8 mouse cellular contexts compared by ENCODE assay signal in genomic region chr2:156145486-156146130, GRCm38 (mm10). TPM values are rescaled to one million over a fixed set of nuclear protein-coding genes. Genes with fewer than 3 reads are reported as not detected.
DNase-seq lines count a peak whose midpoint lies in the region; ATAC-seq and TF ChIP-seq lines count a peak whose summit lies in the region.

No protein-coding gene starts in this region.

- H3K27ac ChIP-seq in heart, adult 2 months, result no peak overlapping the region
- no peak overlapping the region for H3K27ac ChIP-seq in stomach, embryonic 14.5 days (ENCODE audit: low read length)
- no peak overlapping the region for H3K27ac ChIP-seq in stomach, postnatal 0 days (replicated peaks)
- no peak overlapping the region for H3K27ac ChIP-seq in limb, embryonic 15.5 days

- no peaks in the 10 kb centered on the region for H3K27me3 ChIP-seq in heart, adult 2 months (ENCODE audit: control insufficient read depth, insufficient read depth, low read length)
- H3K27me3 ChIP-seq in stomach, embryonic 14.5 days (ENCODE audit: control insufficient read depth, insufficient read depth, low read length), result no peaks in the 10 kb centered on the region
- no peaks in the 10 kb centered on the region for H3K27me3 ChIP-seq in stomach, postnatal 0 days (ENCODE audit: control insufficient read depth, insufficient read depth, low read length)
- H3K27me3 ChIP-seq in limb, embryonic 15.5 days, result no peaks in the 10 kb centered on the region

- intact Hi-C loops in heart, adult 2 months (cut with DNase I), result loop anchor here (2.0 to 10.0 kb wide), 2 partner anchors 15 to 141 kb away; partner anchors contain the start of genes 6430550D23Rik and Ergic3

- no peaks in the 10 kb centered on the region for H3K79me2 ChIP-seq in heart, adult 2 months (replicated peaks; ENCODE audit: control insufficient read depth, insufficient read depth, low read length)

- no peak for TF ChIP-seq CTCF in heart, adult 2 months (IDR thresholded peaks at IDR 0.05)
- no peak for TF ChIP-seq CTCF in stomach, postnatal 0 days (IDR thresholded peaks at IDR 0.05; ENCODE audit: low read depth)

- TF ChIP-seq POLR2A in heart, adult 2 months (IDR thresholded peaks at IDR 0.05; ENCODE audit: insufficient read depth, low read depth, low read length), result 0 out of 2 replicates have a peak, but pooled peaks have one; percentile 25

- H3K9me3 ChIP-seq in stomach, embryonic 14.5 days (ENCODE audit: control insufficient read depth, low read depth, low read length), result no peaks in the 10 kb centered on the region
- no peaks in the 10 kb centered on the region for H3K9me3 ChIP-seq in stomach, postnatal 0 days (ENCODE audit: control insufficient read depth, low read length)
- H3K9me3 ChIP-seq in limb, embryonic 15.5 days, result no peaks in the 10 kb centered on the region

- H3K4me3 ChIP-seq in heart, adult 2 months, result no peak overlapping the region
- peak overlapping the region; percentile 64; the same call in 1 of the 2 replicates for H3K4me3 ChIP-seq in stomach, embryonic 14.5 days (ENCODE audit: low read depth, low read length)
- no peak overlapping the region for H3K4me3 ChIP-seq in stomach, postnatal 0 days (ENCODE audit: low read depth, low read length)
- no peak overlapping the region for H3K4me3 ChIP-seq in limb, embryonic 15.5 days

- ATAC-seq in stomach, embryonic 14.5 days (ENCODE audit: insufficient number of reproducible peaks, insufficient read depth, low FRiP score, low read depth), result no peak
- ATAC-seq in stomach, postnatal 0 days (ENCODE audit: low FRiP score, low TSS enrichment), result no peak
- no peak for ATAC-seq in limb, embryonic 15.5 days (ENCODE audit: insufficient number of reproducible peaks, low FRiP score, low TSS enrichment, low read depth)
- no peak for ATAC-seq in frontal cortex, adult (ENCODE audit: low TSS enrichment)

- TF ChIP-seq EP300 in heart, adult 2 months (IDR thresholded peaks at IDR 0.05; ENCODE audit: insufficient read depth, low read depth, low read length), result no peak
- TF ChIP-seq EP300 in stomach, postnatal 0 days (optimal IDR thresholded peaks at IDR 0.05), result no peak

- DNase-seq in heart, adult 2 months, result no peak
- no peak for DNase-seq in heart, adult 8-10 months (ENCODE audit: low spot score)
- DNase-seq in stomach, postnatal 0 days (ENCODE audit: low spot score), result no peak
- no peak for DNase-seq in embryo, embryonic 10 days (ENCODE audit: low spot score)
- DNase-seq in yolk sac, embryonic 10.5 days (ENCODE audit: low spot score), result no peak

- H3K9ac ChIP-seq in heart, adult 2 months (ENCODE audit: low read depth, low read length), result no peak overlapping the region
- H3K9ac ChIP-seq in stomach, embryonic 14.5 days (replicated peaks; ENCODE audit: low read depth, low read length), result no peak overlapping the region
- no peak overlapping the region for H3K9ac ChIP-seq in stomach, postnatal 0 days (ENCODE audit: low read length)
- no peak overlapping the region for H3K9ac ChIP-seq in limb, embryonic 15.5 days

- peaks cover 3% of the 10 kb centered on the region for H3K4me1 ChIP-seq in heart, adult 2 months (ENCODE audit: control insufficient read depth, insufficient read depth, low read length)
- peaks cover 5% of the 10 kb centered on the region; the same call in 1 of the 2 replicates for H3K4me1 ChIP-seq in stomach, embryonic 14.5 days (ENCODE audit: control insufficient read depth, insufficient read depth, low read length)
- H3K4me1 ChIP-seq in stomach, postnatal 0 days (replicated peaks; ENCODE audit: control insufficient read depth, insufficient read depth), result peaks cover 3% of the 10 kb centered on the region; the same call in 1 of the 2 replicates
- H3K4me1 ChIP-seq in limb, embryonic 15.5 days, result peaks cover 10% of the 10 kb centered on the region

- WGBS in heart, adult 2 months, result 51% methylated on average over 11 of the region's 11 CpGs
- WGBS in stomach, embryonic 14.5 days, result 56% methylated on average over 11 of the region's 11 CpGs
- 62% methylated on average over 11 of the region's 11 CpGs for WGBS in stomach, postnatal 0 days
- WGBS in limb, embryonic 15.5 days, result 45% methylated on average over 11 of the region's 11 CpGs

- peak overlapping the region; percentile 56 for H3K4me2 ChIP-seq in stomach, embryonic 14.5 days (replicated peaks; ENCODE audit: low read depth, low read length)
- no peak overlapping the region; the same call in 1 of the 2 replicates for H3K4me2 ChIP-seq in stomach, postnatal 0 days (replicated peaks; ENCODE audit: low read depth)
- 0 out of 2 replicates have a peak overlapping the region, but pooled peaks have one; percentile 71 for H3K4me2 ChIP-seq in limb, embryonic 15.5 days

- peaks cover 28% of the 10 kb centered on the region for H3K36me3 ChIP-seq in heart, adult 2 months (ENCODE audit: control insufficient read depth, insufficient read depth, low read length)
- H3K36me3 ChIP-seq in stomach, embryonic 14.5 days (ENCODE audit: control insufficient read depth, insufficient read depth, low read length), result peaks cover 40% of the 10 kb centered on the region
- peaks cover 18% of the 10 kb centered on the region for H3K36me3 ChIP-seq in stomach, postnatal 0 days (ENCODE audit: control insufficient read depth, insufficient read depth, low read length)
- peaks cover 45% of the 10 kb centered on the region for H3K36me3 ChIP-seq in limb, embryonic 15.5 days

RNA-seq across cellular contexts. Expression of gene Nfs1, which starts 1.6 kb away (rescaled TPM):
- 10 to 100 TPM; 81.4 to 96.6 TPM for total RNA-seq in heart, adult 2 months (2021)
- polyA plus RNA-seq in heart, adult 2 months (2012; rRNA removed), result 83.7 and 116 TPM in 2 replicates
- total RNA-seq in heart, adult 8-10 months (2022), result 100 to 1,000 TPM; 104 to 115 (median 107) TPM
- polyA plus RNA-seq in stomach, embryonic 14.5 days (2014; fragmentation: Nextera tagmentation; extraction: Ambion mirVana), result 41.5 and 44.6 TPM in 2 replicates
- polyA plus RNA-seq in stomach, postnatal 0 days (2015; fragmentation: Nextera tagmentation; extraction: Ambion mirVana), result 40.3 and 43.5 TPM in 2 replicates
- 39.3 and 43.6 TPM in 2 replicates for polyA plus RNA-seq in limb, embryonic 15.5 days (2015; fragmentation: Nextera tagmentation; extraction: Ambion mirVana)

RNA-seq across cellular contexts. Expression of gene Romo1, which starts 1.8 kb away (rescaled TPM):
- total RNA-seq in heart, adult 2 months (2021), result 100 to 1,000 TPM; 321 to 367 TPM
- polyA plus RNA-seq in heart, adult 2 months (2012; rRNA removed), result 244 and 304 TPM in 2 replicates
- total RNA-seq in heart, adult 8-10 months (2022), result 100 to 1,000 TPM; 303 to 403 (median 332) TPM
- polyA plus RNA-seq in stomach, embryonic 14.5 days (2014; fragmentation: Nextera tagmentation; extraction: Ambion mirVana), result 380 and 418 TPM in 2 replicates
- 378 and 415 TPM in 2 replicates for polyA plus RNA-seq in stomach, postnatal 0 days (2015; fragmentation: Nextera tagmentation; extraction: Ambion mirVana)
- 316 and 346 TPM in 2 replicates for polyA plus RNA-seq in limb, embryonic 15.5 days (2015; fragmentation: Nextera tagmentation; extraction: Ambion mirVana)

RNA-seq across cellular contexts. Expression of gene Gm28036, which starts 18.7 kb away (rescaled TPM):
- 10 to 100 TPM; 11.9 to 13.5 TPM for total RNA-seq in heart, adult 2 months (2021)
- polyA plus RNA-seq in heart, adult 2 months (2012; rRNA removed), result 2.8 and 3.4 TPM in 2 replicates
- total RNA-seq in heart, adult 8-10 months (2022), result 10 to 100 TPM in 2 of 4 experiments, 1 to 10 TPM in 2; 9.4 to 12.1 (median 10.2) TPM
- 11.0 and 17.6 TPM in 2 replicates for polyA plus RNA-seq in stomach, embryonic 14.5 days (2014; fragmentation: Nextera tagmentation; extraction: Ambion mirVana)
- 4.3 and 5.1 TPM in 2 replicates for polyA plus RNA-seq in stomach, postnatal 0 days (2015; fragmentation: Nextera tagmentation; extraction: Ambion mirVana)
- polyA plus RNA-seq in limb, embryonic 15.5 days (2015; fragmentation: Nextera tagmentation; extraction: Ambion mirVana), result 19.5 and 20.9 TPM in 2 replicates

RNA-seq across cellular contexts. Expression of gene Rbm12, which starts 33.8 kb away (rescaled TPM):
- 10 to 100 TPM; 11.4 TPM for total RNA-seq in heart, adult 2 months (2021)
- polyA plus RNA-seq in heart, adult 2 months (2012; rRNA removed), result 12.0 and 13.6 TPM in 2 replicates
- 10 to 100 TPM in 2 of 4 experiments, 1 to 10 TPM in 2; 8.4 to 20.4 (median 13.6) TPM for total RNA-seq in heart, adult 8-10 months (2022)
- polyA plus RNA-seq in stomach, embryonic 14.5 days (2014; fragmentation: Nextera tagmentation; extraction: Ambion mirVana), result 30.1 and 31.5 TPM in 2 replicates
- polyA plus RNA-seq in stomach, postnatal 0 days (2015; fragmentation: Nextera tagmentation; extraction: Ambion mirVana), result 8.0 and 8.8 TPM in 2 replicates
- polyA plus RNA-seq in limb, embryonic 15.5 days (2015; fragmentation: Nextera tagmentation; extraction: Ambion mirVana), result 21.9 and 26.0 TPM in 2 replicates

RNA-seq across cellular contexts. Expression of gene Cpne1, which starts 33.8 kb away (rescaled TPM):
- total RNA-seq in heart, adult 2 months (2021), result 10 to 100 TPM in 1 of 2 experiments, 1 to 10 TPM in 1; 8.1 to 12.2 TPM
- polyA plus RNA-seq in heart, adult 2 months (2012; rRNA removed), result 31.8 and 37.1 TPM in 2 replicates
- total RNA-seq in heart, adult 8-10 months (2022), result 10 to 100 TPM in 3 of 4 experiments, 1 to 10 TPM in 1; 9.4 to 13.7 (median 11.9) TPM
- 59.5 and 60.1 TPM in 2 replicates for polyA plus RNA-seq in stomach, embryonic 14.5 days (2014; fragmentation: Nextera tagmentation; extraction: Ambion mirVana)
- polyA plus RNA-seq in stomach, postnatal 0 days (2015; fragmentation: Nextera tagmentation; extraction: Ambion mirVana), result 24.7 and 27.2 TPM in 2 replicates
- 57.3 and 57.8 TPM in 2 replicates for polyA plus RNA-seq in limb, embryonic 15.5 days (2015; fragmentation: Nextera tagmentation; extraction: Ambion mirVana)
